Mouse (Mus musculus): ENCODE measurements around the gene Tmem255a. TPM values are rescaled to one million over a fixed set of nuclear protein-coding genes. Genes with fewer than 3 reads are reported as not detected.
"Not testable (repeated sequence)": the region's sequence is repeated elsewhere in the genome, so short reads cannot be mapped to it uniquely, and the experiment has no call there.

Tmem255a gene
- polyA plus RNA-seq, 1 experiment from 2014 or later, result 37.9 TPM

- peak overlapping the region; percentile 54 for H3K9ac ChIP-seq (ENCODE audit: low read length)
- no peaks in the 10 kb centered on the region for H3K36me3 ChIP-seq (ENCODE audit: control insufficient read depth, insufficient read depth, low read length)
- WGBS, result 17% methylated on average over 38 of the region's 38 CpGs
- no peaks in the 10 kb centered on the region for H3K4me1 ChIP-seq (ENCODE audit: control insufficient read depth, insufficient read depth, low read length)
- H3K27me3 ChIP-seq (ENCODE audit: control insufficient read depth, insufficient read depth, low read length), result no peaks in the 10 kb centered on the region
- peak; percentile 75 for ATAC-seq (ENCODE audit: insufficient read depth, low FRiP score)
- H3K27ac ChIP-seq (ENCODE audit: low read length), result peak overlapping the region; percentile 42
- no peaks in the 10 kb centered on the region for H3K9me3 ChIP-seq (replicated peaks; ENCODE audit: control insufficient read depth, low read length)
- peak overlapping the region; percentile 65 for H3K4me2 ChIP-seq (ENCODE audit: low read depth, low read length)
- peak overlapping the region; percentile 50 for H3K4me3 ChIP-seq (replicated peaks; ENCODE audit: low read length)
Measured at GRCm38 (mm10) chrX:38180656-38181607, 71.3 kb downstream of the Tmem255a start.

- peak overlapping the region; percentile 57; the same call in 1 of the 2 replicates for H3K9ac ChIP-seq (ENCODE audit: low read length)
- not testable (repeated sequence) for ATAC-seq (ENCODE audit: insufficient read depth, low FRiP score); H3K4me1 ChIP-seq (ENCODE audit: control insufficient read depth, insufficient read depth, low read length)
Measured at GRCm38 (mm10) chrX:38179891-38180310, 72.3 kb downstream of the Tmem255a start.

GRCm38 (mm10) chrX:38166592-38166991, 85.6 kb downstream of the Tmem255a start:
- no peak overlapping the region for H3K9ac ChIP-seq (ENCODE audit: low read length)
- H3K4me1 ChIP-seq (ENCODE audit: control insufficient read depth, insufficient read depth, low read length), result no peaks in the 10 kb centered on the region
- H3K4me3 ChIP-seq (replicated peaks; ENCODE audit: low read length), result no peak overlapping the region
- 78% methylated on average over 4 of the region's 4 CpGs for WGBS
- no peaks in the 10 kb centered on the region for H3K27me3 ChIP-seq (ENCODE audit: control insufficient read depth, insufficient read depth, low read length)
- H3K27ac ChIP-seq (ENCODE audit: low read length), result no peak overlapping the region
- no peaks in the 10 kb centered on the region for H3K36me3 ChIP-seq (ENCODE audit: control insufficient read depth, insufficient read depth, low read length)
- no peak for ATAC-seq (ENCODE audit: insufficient read depth, low FRiP score)
- no peak overlapping the region for H3K4me2 ChIP-seq (ENCODE audit: low read depth, low read length)
- no peaks in the 10 kb centered on the region for H3K9me3 ChIP-seq (replicated peaks; ENCODE audit: control insufficient read depth, low read length)

More at GRCm38 (mm10) chrX:38179891-38180310, 72.3 kb downstream of the Tmem255a start:
- H3K36me3 ChIP-seq (ENCODE audit: control insufficient read depth, insufficient read depth, low read length); H3K27me3 ChIP-seq (ENCODE audit: control insufficient read depth, insufficient read depth, low read length); H3K9me3 ChIP-seq (replicated peaks; ENCODE audit: control insufficient read depth, low read length); H3K27ac ChIP-seq (ENCODE audit: low read length): not testable (repeated sequence)
- Histone ChIP-seq H3K4me2 (ENCODE audit: low read depth, low read length) (peak overlapping the region; percentile 38), H3K4me3 (replicated peaks; ENCODE audit: low read length) (peak overlapping the region; percentile 35)
- 32% methylated on average over 19 of the region's 19 CpGs for WGBS

GRCm38 (mm10) chrX:38166064-38166463, 86.2 kb downstream of the Tmem255a start:
- 73% methylated on average over 9 of the region's 9 CpGs for WGBS
- Histone ChIP-seq H3K27me3 (ENCODE audit: control insufficient read depth, insufficient read depth, low read length) (no peaks in the 10 kb centered on the region), H3K4me2 (ENCODE audit: low read depth, low read length) (no peak overlapping the region), H3K36me3 (ENCODE audit: control insufficient read depth, insufficient read depth, low read length) (no peaks in the 10 kb centered on the region), H3K9ac (ENCODE audit: low read length) (no peak overlapping the region), H3K9me3 (replicated peaks; ENCODE audit: control insufficient read depth, low read length) (no peaks in the 10 kb centered on the region), H3K27ac (ENCODE audit: low read length) (no peak overlapping the region), H3K4me1 (ENCODE audit: control insufficient read depth, insufficient read depth, low read length) (no peaks in the 10 kb centered on the region), H3K4me3 (replicated peaks; ENCODE audit: low read length) (no peak overlapping the region)
- no peak for ATAC-seq (ENCODE audit: insufficient read depth, low FRiP score)

GRCm38 (mm10) chrX:38165315-38165714, 86.9 kb downstream of the Tmem255a start:
- Histone ChIP-seq H3K4me3 (replicated peaks; ENCODE audit: low read length) (no peak overlapping the region), H3K27me3 (ENCODE audit: control insufficient read depth, insufficient read depth, low read length) (no peaks in the 10 kb centered on the region), H3K9me3 (replicated peaks; ENCODE audit: control insufficient read depth, low read length) (no peaks in the 10 kb centered on the region), H3K4me2 (ENCODE audit: low read depth, low read length) (no peak overlapping the region), H3K36me3 (ENCODE audit: control insufficient read depth, insufficient read depth, low read length) (no peaks in the 10 kb centered on the region), H3K4me1 (ENCODE audit: control insufficient read depth, insufficient read depth, low read length) (no peaks in the 10 kb centered on the region), H3K9ac (ENCODE audit: low read length) (no peak overlapping the region), H3K27ac (ENCODE audit: low read length) (no peak overlapping the region)
- no peak for ATAC-seq (ENCODE audit: insufficient read depth, low FRiP score)
- 83% methylated on average over 3 of the region's 3 CpGs for WGBS

- no peaks in the 10 kb centered on the region for H3K36me3 ChIP-seq (ENCODE audit: control insufficient read depth, insufficient read depth, low read length)
- H3K9ac ChIP-seq (ENCODE audit: low read length), result no peak overlapping the region
- no peaks in the 10 kb centered on the region for H3K4me1 ChIP-seq (ENCODE audit: control insufficient read depth, insufficient read depth, low read length)
- H3K4me3 ChIP-seq (replicated peaks; ENCODE audit: low read length), result no peak overlapping the region
- no peak overlapping the region for H3K27ac ChIP-seq (ENCODE audit: low read length)
- ATAC-seq (ENCODE audit: insufficient read depth, low FRiP score), result no peak
- no peak overlapping the region for H3K4me2 ChIP-seq (ENCODE audit: low read depth, low read length)
- H3K9me3 ChIP-seq (replicated peaks; ENCODE audit: control insufficient read depth, low read length), result no peaks in the 10 kb centered on the region
- WGBS, result 68% methylated on average over 1 of the region's 1 CpGs
- H3K27me3 ChIP-seq (ENCODE audit: control insufficient read depth, insufficient read depth, low read length), result no peaks in the 10 kb centered on the region
Measured at GRCm38 (mm10) chrX:38159097-38159496, 93.1 kb downstream of the Tmem255a start.

Small RNAs within 50 kb of the gene (microRNA-seq; reads per million reads assigned to microRNA genes)
- gene Mir3110, result not detected

Other genes with a start within 250 kb of the Tmem255a start
- gene Btg1-ps1, start 233.6 kb downstream of the Tmem255a start, polyA plus RNA-seq (2015; fragmentation: Nextera tagmentation; extraction: Ambion mirVana), result not detected in 2 replicates
- not detected in 2 replicates for gene Btg1-ps2, start 209.3 kb downstream of the Tmem255a start, polyA plus RNA-seq (2015; fragmentation: Nextera tagmentation; extraction: Ambion mirVana)
- gene Rhox10, start 186.0 kb downstream of the Tmem255a start, polyA plus RNA-seq (2015; fragmentation: Nextera tagmentation; extraction: Ambion mirVana), result not detected in 2 replicates
- not detected in 2 replicates for gene Rhox11, start 167.3 kb downstream of the Tmem255a start, polyA plus RNA-seq (2015; fragmentation: Nextera tagmentation; extraction: Ambion mirVana)
- gene Rhox12, start 141.5 kb downstream of the Tmem255a start, polyA plus RNA-seq (2015; fragmentation: Nextera tagmentation; extraction: Ambion mirVana), result not detected in 2 replicates
- not detected in 2 replicates for gene Rhox13, start 131.2 kb downstream of the Tmem255a start, polyA plus RNA-seq (2015; fragmentation: Nextera tagmentation; extraction: Ambion mirVana)
- 2.8 and 2.9 TPM in 2 replicates for gene Zbtb33, start 62.6 kb downstream of the Tmem255a start, polyA plus RNA-seq (2015; fragmentation: Nextera tagmentation; extraction: Ambion mirVana)
- 0.67 and 15.4 TPM in 2 replicates for gene Atp1b4, start 63.7 kb upstream of the Tmem255a start, polyA plus RNA-seq (2015; fragmentation: Nextera tagmentation; extraction: Ambion mirVana)
- 182 and 184 TPM in 2 replicates for gene Lamp2, start 204.0 kb upstream of the Tmem255a start, polyA plus RNA-seq (2015; fragmentation: Nextera tagmentation; extraction: Ambion mirVana)